Mouse (Mus musculus) MEL (cell line): ENCODE measurements at regions not wholly inside any gene's neighbourhood (a gene's known extent, or its start where the extent isn't known, plus 50 kb on each side); places are given as distances from the start of the nearest gene placed in this dataset.
A peak's percentile ranks its signal among the peaks of the same experiment; 100 is the strongest.

Source experiments
- DNase-seq: peaks from one replicate; pipeline ENCODE4 v3.0.0; 2011; ENCODE audit warnings: low read depth, low spot score
- H3K27ac ChIP-seq: 2 replicates; pipeline ENCODE4 v1.5.1; 2012; ENCODE audit warnings: low read depth, mild to moderate bottlenecking, control low read depth, low read length, moderate library complexity; ENCODE audit not compliant: control insufficient read depth
- H3K27me3 ChIP-seq, 2 experiments: fragments of 150-350 bp in 1 of 2; sonication (generic) in 1 of 2; 2 replicates each; pipeline ENCODE4 v1.6.1; 2012; ENCODE audit warnings: low read length in 2 of 2, mild to moderate bottlenecking in 2 of 2, improper control_type of control experiment in 1 of 2, moderate library complexity in 1 of 2; ENCODE audit not compliant: insufficient read depth in 2 of 2, control insufficient read depth in 1 of 2
- H3K36me3 ChIP-seq, 2 experiments: 2 replicates each; pipeline ENCODE4 v1.6.1; 2012 to 2014; ENCODE audit warnings: low read length in 2 of 2, improper control_type of control experiment in 1 of 2, inconsistent platforms in 1 of 2, mild to moderate bottlenecking in 1 of 2; ENCODE audit not compliant: insufficient read depth in 2 of 2, control insufficient read depth in 1 of 2
- H3K4me1 ChIP-seq, 2 experiments: fragments of 150-350 bp in 1 of 2; sonication (generic) in 1 of 2; 2 replicates each; pipeline ENCODE4 v1.6.1; 2012; ENCODE audit warnings: low read length in 2 of 2, improper control_type of control experiment in 1 of 2, mild to moderate bottlenecking in 1 of 2; ENCODE audit not compliant: insufficient read depth in 2 of 2, control insufficient read depth in 1 of 2
- H3K4me3 ChIP-seq, 2 experiments: fragments of 150-350 bp in 1 of 2; sonication (generic) in 1 of 2; 2 replicates each; pipeline ENCODE4 v1.5.1; 2012; ENCODE audit warnings: low read depth in 2 of 2, low read length in 2 of 2, mild to moderate bottlenecking in 2 of 2, moderate library complexity in 2 of 2, control low read depth in 1 of 2, improper control_type of control experiment in 1 of 2; ENCODE audit not compliant: control insufficient read depth in 1 of 2, insufficient read depth in 1 of 2
- H3K79me2 ChIP-seq: 2 replicates; pipeline ENCODE4 v1.6.1; 2012; ENCODE audit warnings: mild to moderate bottlenecking, low read length, moderate library complexity; ENCODE audit not compliant: control insufficient read depth, poor library complexity, insufficient read depth
- H3K9ac ChIP-seq: 2 replicates; pipeline ENCODE4 v1.6.1; 2012; ENCODE audit warnings: low read depth, mild to moderate bottlenecking, control low read depth, low read length, moderate library complexity; ENCODE audit not compliant: control insufficient read depth, poor library complexity, severe bottlenecking
- H3K9me3 ChIP-seq: fragments of 150-350 bp; sonication (generic); replicated peaks from 2 replicates; pipeline ENCODE4 v1.6.1; 2012; ENCODE audit warnings: mild to moderate bottlenecking, low read length, improper control_type of control experiment, moderate library complexity; ENCODE audit not compliant: insufficient read depth
- CHD1 ChIP-seq: IDR thresholded peaks from 2 replicates; pipeline ENCODE4 v1.6.1; 2012; ENCODE audit warnings: low read depth, mild to moderate bottlenecking, inconsistent platforms, low read length, improper control_type of control experiment
- ETS1 ChIP-seq: IDR thresholded peaks from 2 replicates; pipeline ENCODE4 v1.6.1; 2012; ENCODE audit warnings: low read depth, mild to moderate bottlenecking, inconsistent platforms, low read length, improper control_type of control experiment, moderate library complexity
- GATA1 ChIP-seq: IDR thresholded peaks from 2 replicates; pipeline ENCODE4 v1.6.1; 2011; ENCODE audit warnings: low read depth, low read length, improper control_type of control experiment
- POLR2A ChIP-seq, 2 experiments: IDR thresholded peaks; 2 replicates each; pipeline ENCODE4 v1.6.1; 2011 to 2012; ENCODE audit warnings: low read length in 2 of 2, mild to moderate bottlenecking in 2 of 2, control low read depth in 1 of 2, improper control_type of control experiment in 1 of 2, low read depth in 1 of 2, moderate library complexity in 1 of 2; ENCODE audit not compliant: control insufficient read depth in 1 of 2, insufficient read depth in 1 of 2, poor library complexity in 1 of 2
- RAD21 ChIP-seq: IDR thresholded peaks from 2 replicates; pipeline ENCODE4 v1.6.1; 2011; ENCODE audit warnings: mild to moderate bottlenecking, low read depth, low read length, improper control_type of control experiment
- SMC3 ChIP-seq: IDR thresholded peaks from 2 replicates; pipeline ENCODE4 v1.6.1; 2011; ENCODE audit warnings: low read depth, low read length, improper control_type of control experiment
- USF1 ChIP-seq: IDR thresholded peaks from 2 replicates; pipeline ENCODE4 v1.6.1; 2014; ENCODE audit warnings: low read depth, mild to moderate bottlenecking, inconsistent platforms, low read length, improper control_type of control experiment, moderate library complexity
- USF2 ChIP-seq, 2 experiments: IDR thresholded peaks; 2 replicates each; pipeline ENCODE4 v1.6.1; 2011 to 2012; ENCODE audit warnings: improper control_type of control experiment in 2 of 2, low read length in 2 of 2, borderline replicate concordance in 1 of 2, inconsistent platforms in 1 of 2, low read depth in 1 of 2, mild to moderate bottlenecking in 1 of 2; ENCODE audit not compliant: insufficient read depth in 1 of 2
- ZC3H11A ChIP-seq: IDR thresholded peaks from 2 replicates; pipeline ENCODE4 v1.6.1; 2012; ENCODE audit warnings: low read depth, mild to moderate bottlenecking, inconsistent platforms, low read length, improper control_type of control experiment
- ZMIZ1 ChIP-seq: IDR thresholded peaks from 2 replicates; pipeline ENCODE4 v1.6.1; 2012; ENCODE audit warnings: low read depth, mild to moderate bottlenecking, inconsistent platforms, low read length, improper control_type of control experiment, moderate library complexity
- ZNF384 ChIP-seq: IDR thresholded peaks from 2 replicates; pipeline ENCODE4 v1.6.1; 2012; ENCODE audit warnings: low read depth, mild to moderate bottlenecking, inconsistent platforms, low read length, improper control_type of control experiment

DNA sequence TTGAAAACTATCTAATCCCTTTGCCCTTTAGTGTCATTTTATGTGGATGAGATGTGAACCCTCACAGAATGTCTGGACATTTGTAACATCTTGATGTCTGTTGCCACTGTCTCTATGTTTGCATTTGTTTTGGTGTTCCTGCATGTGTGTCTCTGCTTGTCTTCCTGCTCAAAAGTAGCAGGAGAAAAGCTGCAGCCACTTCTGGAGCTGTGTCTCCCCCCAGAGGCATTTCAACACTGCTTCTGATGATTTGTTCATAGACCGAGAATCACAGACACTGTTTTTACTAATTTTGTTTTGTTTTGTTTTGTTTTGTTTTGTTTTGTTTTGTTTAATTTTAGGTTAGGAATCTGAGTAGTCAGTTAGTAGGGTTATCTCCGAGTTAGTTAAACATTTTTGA lies 883.8 kb downstream of the Gbe1 start:
- Histone ChIP-seq H3K27ac (no peak overlapping the region), H3K9ac (no peak overlapping the region), H3K4me1 (no peaks in the 10 kb centered on the region), H3K36me3 (no peaks in the 10 kb centered on the region)
- TF ChIP-seq RAD21 (peak; percentile 12), POLR2A (IDR thresholded peaks at IDR 0.05; ENCODE audit: control insufficient read depth in 1 of 2, insufficient read depth in 1 of 2, low read depth in 1 of 2, low read length in 2 of 2, poor library complexity in 1 of 2) (no peak), CHD1 (no peak), SMC3 (peak; percentile 26; the same call in 1 of the 2 replicates), ZMIZ1 (no peak)
- TF ChIP-seq, all 39 proteins: peak for 2
- H3K79me2 ChIP-seq, result no peaks in the 10 kb centered on the region
- H3K4me3 ChIP-seq, result no peak overlapping the region
- H3K9me3 ChIP-seq, result no peaks in the 10 kb centered on the region
- DNase-seq, result no peak
- no peaks in the 10 kb centered on the region for H3K27me3 ChIP-seq

DNA sequence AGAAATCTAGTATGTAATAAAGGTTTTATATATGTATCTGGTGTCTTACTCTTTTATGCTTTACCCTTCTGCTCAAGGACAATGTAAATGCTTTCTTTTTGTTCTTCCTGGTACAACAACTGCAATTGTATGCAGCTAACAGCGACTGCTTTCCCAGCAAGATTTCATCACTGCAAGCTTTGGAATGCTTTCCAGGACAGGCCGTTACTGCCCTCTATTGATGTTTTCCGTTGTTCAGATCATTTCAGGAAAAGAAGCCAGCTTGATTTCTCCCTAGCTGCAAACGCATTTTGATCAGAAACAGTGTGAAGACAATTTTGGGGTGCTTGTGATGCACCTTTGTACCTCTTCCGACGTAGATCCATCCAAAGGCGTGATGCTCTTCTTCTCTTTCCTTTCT lies 895.1 kb downstream of the Gbe1 start:
- no peak overlapping the region for H3K4me3 ChIP-seq
- no peak overlapping the region for H3K9ac ChIP-seq
- no peaks in the 10 kb centered on the region for H3K36me3 ChIP-seq
- no peaks in the 10 kb centered on the region for H3K9me3 ChIP-seq
- H3K4me1 ChIP-seq, result no peaks in the 10 kb centered on the region; a peak in 1 of 4 replicates
- H3K27ac ChIP-seq, result no peak overlapping the region
- H3K27me3 ChIP-seq, result no peaks in the 10 kb centered on the region
- no peaks in the 10 kb centered on the region for H3K79me2 ChIP-seq
- no peak for DNase-seq
- no peak for TF ChIP-seq ZC3H11A

DNA sequence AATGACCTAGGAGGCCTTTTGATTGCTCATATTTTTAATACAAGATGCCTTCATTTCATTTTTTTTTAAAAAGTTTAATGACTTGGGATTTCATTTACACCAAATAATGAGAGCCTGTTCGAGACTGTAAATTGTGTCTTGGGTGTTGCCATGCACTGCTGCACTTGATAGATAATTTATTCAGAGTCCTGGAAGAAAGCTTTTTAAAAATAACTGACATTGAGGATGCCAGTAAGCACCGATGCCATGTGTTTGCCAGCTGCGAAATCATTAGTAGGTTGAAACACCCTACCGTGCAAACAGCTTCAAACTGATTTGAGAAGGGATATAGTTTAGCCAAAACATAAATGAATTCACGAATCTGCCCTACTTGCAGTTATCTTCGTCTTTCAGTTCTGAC lies 910.7 kb downstream of the Gbe1 start:
- Histone ChIP-seq H3K36me3 (no peaks in the 10 kb centered on the region), H3K9ac (no peak overlapping the region), H3K9me3 (no peaks in the 10 kb centered on the region), H3K4me1 (no peaks in the 10 kb centered on the region), H3K27ac (no peak overlapping the region), H3K27me3 (no peaks in the 10 kb centered on the region), H3K79me2 (no peaks in the 10 kb centered on the region), H3K4me3 (no peak overlapping the region)
- TF ChIP-seq GATA1 (no peak), ZNF384 (no peak), USF1 (no peak), ETS1 (no peak), USF2 (IDR thresholded peaks at IDR 0.05; ENCODE audit: borderline replicate concordance in 1 of 2, insufficient read depth in 1 of 2, low read depth in 1 of 2, low read length in 2 of 2) (no peak)
- DNase-seq, result no peak
